Mouse (Mus musculus) neural tube, embryonic 11.5 days (tissue): ENCODE results near the gene E2f1. TPM values are rescaled to one million over a fixed set of nuclear protein-coding genes. Genes with fewer than 3 reads are reported as not detected.

Source experiments
- ATAC-seq: fragments of 200-750 bp; cut with Nextera tagmentation; 2 replicates; pipeline ENCODE4 v1.8.0; 2017; ENCODE audit warnings: moderate number of reproducible peaks, mild to moderate bottlenecking, moderate TSS enrichment, moderate library complexity; ENCODE audit not compliant: insufficient read depth, low FRiP score, low TSS enrichment
- DNase-seq: peaks from one replicate; pipeline ENCODE4 v3.0.0-alpha.2; 2015; ENCODE audit warnings: low spot score
- H3K27ac ChIP-seq: fragments of 300-500 bp; sonication (generic); 2 replicates; pipeline ENCODE4 v1.5.1; 2014; ENCODE audit warnings: low read depth, mild to moderate bottlenecking, low read length
- H3K27me3 ChIP-seq: fragments of 300-500 bp; sonication (generic); 2 replicates; pipeline ENCODE4 v1.6.1; 2014; ENCODE audit warnings: mild to moderate bottlenecking, low read length, mixed read lengths; ENCODE audit not compliant: control insufficient read depth, insufficient read depth
- H3K36me3 ChIP-seq: fragments of 300-500 bp; sonication (generic); 2 replicates; pipeline ENCODE4 v1.6.1; 2014; ENCODE audit warnings: mild to moderate bottlenecking, low read length, moderate library complexity, mixed read lengths; ENCODE audit not compliant: control insufficient read depth, insufficient read depth
- H3K4me1 ChIP-seq: fragments of 300-500 bp; sonication (generic); 2 replicates; pipeline ENCODE4 v1.6.1; 2014; ENCODE audit warnings: low read length, mixed read lengths; ENCODE audit not compliant: control insufficient read depth, insufficient read depth
- H3K4me2 ChIP-seq: fragments of 300-500 bp; sonication (generic); 2 replicates; pipeline ENCODE4 v1.6.1; 2014; ENCODE audit warnings: low read depth, mild to moderate bottlenecking, moderate library complexity
- H3K4me3 ChIP-seq: fragments of 300-500 bp; sonication (generic); 2 replicates; pipeline ENCODE4 v1.5.1; 2014; ENCODE audit warnings: low read depth, low read length
- H3K9ac ChIP-seq: fragments of 300-500 bp; sonication (generic); 2 replicates; pipeline ENCODE4 v1.6.1; 2014; ENCODE audit warnings: mild to moderate bottlenecking, low read length
- H3K9me3 ChIP-seq: fragments of 300-500 bp; sonication (generic); 2 replicates; pipeline ENCODE4 v1.6.1; 2016; ENCODE audit warnings: low read length; ENCODE audit not compliant: control insufficient read depth
- WGBS: fragments of 180-500 bp; shearing (Covaris S2); extraction: QIAGEN DNeasy Blood & Tissue Kit; methylation state at CpG from one replicate; pipeline ENCODE4 v1.1.7; 2014; 5-methylcytosine and 5-hydroxymethylcytosine counted together
- polyA plus RNA-seq: library from polyadenylated mRNA; unstranded; fragments of >200 nt; fragmentation: Nextera tagmentation; extraction: Ambion mirVana; gene quantifications from 2 replicates; pipeline ENCODE4 v1.2.1, GENCODE M21; 2014

The E2f1 gene
- polyA plus RNA-seq, 1 experiment from 2014 or later: 13.9 TPM

DNA sequence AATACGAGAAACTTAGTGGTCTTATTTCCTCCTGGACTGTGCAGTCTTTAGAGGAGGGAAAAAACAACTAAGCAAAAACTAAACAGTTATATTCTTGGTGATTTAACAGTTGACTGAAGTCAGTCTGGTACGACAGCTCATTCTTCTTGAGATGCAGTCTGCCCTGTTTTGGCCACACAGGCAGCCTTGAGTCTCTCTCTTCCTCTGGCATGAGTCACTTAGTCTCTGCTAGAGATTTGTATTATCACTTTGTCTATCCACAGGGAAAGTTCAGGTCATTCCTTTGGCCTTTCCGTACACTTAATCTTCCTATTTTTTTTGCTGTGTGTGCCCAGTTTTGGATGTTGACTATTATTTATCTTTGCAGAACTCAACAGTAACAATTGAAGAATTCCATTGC, 59.6 kb downstream of the E2f1 start:
- Histone ChIP-seq H3K4me3 (no peak overlapping the region), H3K9ac (no peak overlapping the region), H3K36me3 (0 out of 2 replicates have a peak, but pooled peaks cover 3% of the 10 kb centered on the region), H3K9me3 (no peaks in the 10 kb centered on the region), H3K4me1 (no peaks in the 10 kb centered on the region), H3K4me2 (no peak overlapping the region), H3K27ac (no peak overlapping the region), H3K27me3 (no peaks in the 10 kb centered on the region)
- DNase-seq (no peak), ATAC-seq (no peak)
- 96% methylated on average over 3 of the region's 3 CpGs for WGBS

Other genes with a start within 250 kb of the E2f1 start
- gene Cdk5rap1, start 196.9 kb downstream of the E2f1 start, polyA plus RNA-seq: 15.8 and 16.0 TPM in 2 replicates
- gene Snta1, start 161.8 kb downstream of the E2f1 start, polyA plus RNA-seq: 2.8 TPM in 2 replicates
- 62.6 and 63.6 TPM in 2 replicates for gene Cbfa2t2, start 133.4 kb downstream of the E2f1 start, polyA plus RNA-seq
- gene 1700003F12Rik, start 22.8 kb downstream of the E2f1 start, polyA plus RNA-seq: 1.5 and 2.6 TPM in 2 replicates
- gene Actl10, start 18.1 kb downstream of the E2f1 start, polyA plus RNA-seq: 0.20 and 0.42 TPM in 2 replicates
- 9.2 and 10.4 TPM in 2 replicates for gene Necab3, start 11.0 kb downstream of the E2f1 start, polyA plus RNA-seq
- 14.5 and 15.1 TPM in 2 replicates for gene Pxmp4, start 33.8 kb upstream of the E2f1 start, polyA plus RNA-seq
- gene Zfp341, start 43.4 kb upstream of the E2f1 start, polyA plus RNA-seq: 0.87 and 1.5 TPM in 2 replicates
- not detected in 2 replicates for gene 4930519P11Rik, start 43.5 kb upstream of the E2f1 start, polyA plus RNA-seq
- 10.5 and 12.0 TPM in 2 replicates for gene Chmp4b, start 81.8 kb upstream of the E2f1 start, polyA plus RNA-seq
- gene Gm14214, start 200.1 kb upstream of the E2f1 start, polyA plus RNA-seq: not detected in 2 replicates
- 59.4 and 74.7 TPM in 2 replicates for gene Raly, start 221.2 kb upstream of the E2f1 start, polyA plus RNA-seq
- 1.2 and 1.3 TPM in 2 replicates for gene a, start 221.5 kb upstream of the E2f1 start, polyA plus RNA-seq